Mouse (Mus musculus): ENCODE measurements at regions not wholly inside any gene's neighbourhood (a gene's known extent, or its start where the extent isn't known, plus 50 kb on each side); places are given as distances from the start of the nearest gene placed in this dataset.

- no peak for DNase-seq (ENCODE audit: low spot score)
Observed at GRCm38 (mm10) chr8:89426969-89427368, 383.0 kb upstream of the Sall1 start.

GRCm38 (mm10) chr8:89415287-89415686 lies 371.3 kb upstream of the Sall1 start:
- no peak for DNase-seq (ENCODE audit: low spot score)

- no peak for DNase-seq (ENCODE audit: low spot score)
Observed at GRCm38 (mm10) chr8:89412500-89412899, 368.5 kb upstream of the Sall1 start.

GRCm38 (mm10) chr8:89412046-89412445 lies 368.1 kb upstream of the Sall1 start:
- DNase-seq (ENCODE audit: low spot score), result no peak

- no peak for DNase-seq (ENCODE audit: low spot score)
Observed at GRCm38 (mm10) chr8:89406688-89407087, 362.7 kb upstream of the Sall1 start.

- no peak for DNase-seq (ENCODE audit: low spot score)
Observed at GRCm38 (mm10) chr8:89404287-89404686, 360.3 kb upstream of the Sall1 start.

- no peak for DNase-seq (ENCODE audit: low spot score)
Observed at GRCm38 (mm10) chr8:89396673-89397072, 352.7 kb upstream of the Sall1 start.

GRCm38 (mm10) chr8:89392749-89393148 lies 348.8 kb upstream of the Sall1 start:
- DNase-seq (ENCODE audit: low spot score), result no peak

- DNase-seq (ENCODE audit: low spot score), result no peak
Observed at GRCm38 (mm10) chr8:89388761-89389160, 344.8 kb upstream of the Sall1 start.

GRCm38 (mm10) chr8:89387295-89387694 lies 343.3 kb upstream of the Sall1 start:
- DNase-seq (ENCODE audit: low spot score), result no peak

GRCm38 (mm10) chr8:89385028-89385427 lies 341.1 kb upstream of the Sall1 start:
- DNase-seq (ENCODE audit: low spot score), result no peak

- DNase-seq (ENCODE audit: low spot score), result no peak
Observed at GRCm38 (mm10) chr8:89383781-89384180, 339.8 kb upstream of the Sall1 start.

GRCm38 (mm10) chr8:89382538-89383380 lies 338.8 kb upstream of the Sall1 start:
- no peak for DNase-seq (ENCODE audit: low spot score)

GRCm38 (mm10) chr8:89380436-89380835 lies 336.5 kb upstream of the Sall1 start:
- DNase-seq (ENCODE audit: low spot score), result no peak

GRCm38 (mm10) chr8:89372761-89373160 lies 328.8 kb upstream of the Sall1 start:
- DNase-seq (ENCODE audit: low spot score), result no peak

- no peak for DNase-seq (ENCODE audit: low spot score)
Observed at GRCm38 (mm10) chr8:89371773-89372132, 327.8 kb upstream of the Sall1 start.

GRCm38 (mm10) chr8:89370816-89371772 lies 327.1 kb upstream of the Sall1 start:
- no peak for DNase-seq (ENCODE audit: low spot score)

- DNase-seq (ENCODE audit: low spot score), result no peak
Observed at GRCm38 (mm10) chr8:89365430-89365829, 321.5 kb upstream of the Sall1 start.

- no peak for DNase-seq (ENCODE audit: low spot score)
Observed at GRCm38 (mm10) chr8:89358411-89358810, 314.4 kb upstream of the Sall1 start.

- DNase-seq (ENCODE audit: low spot score), result no peak
Observed at GRCm38 (mm10) chr8:89345547-89345946, 301.6 kb upstream of the Sall1 start.

GRCm38 (mm10) chr8:89341686-89342085 lies 297.7 kb upstream of the Sall1 start:
- DNase-seq (ENCODE audit: low spot score), result no peak

GRCm38 (mm10) chr8:89335416-89335815 lies 291.5 kb upstream of the Sall1 start:
- no peak for DNase-seq (ENCODE audit: low spot score)

All from ovary, adult 18-20 months (tissue).